ENCODE assay signal across 24 mouse cellular contexts in the genomic region with DNA sequence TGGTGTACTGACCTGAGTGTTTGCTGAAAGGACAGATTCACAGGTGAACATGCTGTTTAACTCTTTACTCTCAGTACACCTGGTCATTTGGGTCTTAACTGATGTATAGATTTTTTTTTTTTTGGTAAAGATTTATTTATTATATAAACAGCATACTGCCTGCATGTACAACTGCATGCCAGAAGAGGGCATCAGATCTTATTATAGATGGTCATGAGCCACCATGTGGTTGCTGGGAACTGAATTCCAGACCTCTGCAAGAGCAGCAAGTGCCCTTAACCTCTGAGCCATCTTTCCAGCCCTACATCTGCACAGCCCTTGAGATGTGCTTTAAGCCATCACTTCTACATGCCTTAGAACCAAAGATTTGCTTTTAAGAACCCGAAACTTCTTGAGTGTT. TPM values are rescaled to one million over a fixed set of nuclear protein-coding genes. Genes with fewer than 3 reads are reported as not detected.
DNase-seq lines count a peak whose midpoint lies in the region; ATAC-seq and TF ChIP-seq lines count a peak whose summit lies in the region.
"Had no signal": no experiment of that assay in that cellular context is flagged by ENCODE, and none has a peak within 500 bp of the region (broad histone marks: within the 10 kb centered on the region; RNA-seq: fewer than 3 reads in every experiment).

No protein-coding gene starts in this region.

- WGBS in hindbrain, postnatal 0 days = 92% methylated on average over 1 of the region's 1 CpGs
- 94% methylated on average over 1 of the region's 1 CpGs for WGBS in hindbrain, embryonic 10.5 days
- 80% methylated on average over 1 of the region's 1 CpGs for WGBS in liver, postnatal 0 days (ENCODE audit: insufficient replicate concordance)

- no peak for DNase-seq in hindbrain, postnatal 0 days (ENCODE audit: low spot score)
- no peak for DNase-seq in hindbrain, embryonic 10.5 days (ENCODE audit: low spot score)
- no peak for DNase-seq in liver, postnatal 0 days
- DNase-seq in liver = no peak
- no peak for DNase-seq in frontal cortex, adult 2 months (ENCODE audit: extremely low spot score in 1 of 2, low spot score in 1 of 2)
- no peak for DNase-seq in gastrocnemius, postnatal 4 days (ENCODE audit: low spot score in 2 of 2)
- DNase-seq: adrenal gland, postnatal 14 days; cerebellum, adult 2 months; gastrocnemius, postnatal 10 days; kidney, postnatal 14 days; layer of hippocampus, adult 9-11 months; lung, postnatal 10 days; thymus, postnatal 36 days had no signal

- no peak overlapping the region for H3K4me2 ChIP-seq in hindbrain, postnatal 0 days (ENCODE audit: low read depth, low read length)
- no peak overlapping the region for H3K4me2 ChIP-seq in liver, postnatal 0 days (ENCODE audit: low read depth, low read length)
- H3K4me2 ChIP-seq: embryonic facial prominence, embryonic 12.5 days; hindbrain, embryonic 12.5 days; limb, embryonic 15.5 days had no signal

- no peaks in the 10 kb centered on the region for H3K9me3 ChIP-seq in hindbrain, postnatal 0 days (ENCODE audit: low read length)
- H3K9me3 ChIP-seq in hindbrain, embryonic 10.5 days = no peaks in the 10 kb centered on the region
- no peaks in the 10 kb centered on the region for H3K9me3 ChIP-seq in liver, postnatal 0 days (ENCODE audit: low read length)
- H3K9me3 ChIP-seq in E14TG2a.4 (ENCODE audit: low read length) = no peaks in the 10 kb centered on the region
- H3K9me3 ChIP-seq: embryonic facial prominence, embryonic 12.5 days; hindbrain, embryonic 12.5 days; limb, embryonic 15.5 days had no signal

- H3K27me3 ChIP-seq in hindbrain, postnatal 0 days (ENCODE audit: insufficient read depth, low read length) = no peaks in the 10 kb centered on the region
- H3K27me3 ChIP-seq in hindbrain, embryonic 10.5 days (ENCODE audit: insufficient read depth, poor library complexity, severe bottlenecking) = no peaks in the 10 kb centered on the region
- H3K27me3 ChIP-seq in liver, postnatal 0 days (ENCODE audit: insufficient read depth, low read length) = no peaks in the 10 kb centered on the region
- no peaks in the 10 kb centered on the region for H3K27me3 ChIP-seq in E14TG2a.4 (ENCODE audit: insufficient read depth, low read length)
- H3K27me3 ChIP-seq: embryonic facial prominence, embryonic 12.5 days; hindbrain, embryonic 12.5 days; limb, embryonic 15.5 days had no signal

- H3K9ac ChIP-seq in hindbrain, postnatal 0 days (replicated peaks; ENCODE audit: low read length) = no peak overlapping the region
- H3K9ac ChIP-seq in liver, postnatal 0 days (replicated peaks) = no peak overlapping the region
- H3K9ac ChIP-seq: embryonic facial prominence, embryonic 12.5 days; hindbrain, embryonic 12.5 days; limb, embryonic 15.5 days had no signal

- no peaks in the 10 kb centered on the region for H3K36me3 ChIP-seq in hindbrain, postnatal 0 days (ENCODE audit: insufficient read depth, low read length)
- H3K36me3 ChIP-seq in hindbrain, embryonic 10.5 days = 0 out of 2 replicates have a peak, but pooled peaks cover 3% of the 10 kb centered on the region
- peaks cover 39% of the 10 kb centered on the region for H3K36me3 ChIP-seq in liver, postnatal 0 days (replicated peaks; ENCODE audit: insufficient read depth, low read length)
- peaks cover 8% of the 10 kb centered on the region for H3K36me3 ChIP-seq in E14TG2a.4 (ENCODE audit: insufficient read depth, low read length)
- H3K36me3 ChIP-seq: embryonic facial prominence, embryonic 12.5 days; hindbrain, embryonic 12.5 days; limb, embryonic 15.5 days had no signal

- ATAC-seq in hindbrain, postnatal 0 days = no peak
- no peak for ATAC-seq in liver, postnatal 0 days
- ATAC-seq: forebrain, embryonic 16.5 days; intestine, embryonic 16.5 days had no signal

- H3K4me1 ChIP-seq in hindbrain, postnatal 0 days (ENCODE audit: insufficient read depth, low read length) = no peaks in the 10 kb centered on the region
- 0 out of 2 replicates have a peak, but pooled peaks cover 6% of the 10 kb centered on the region for H3K4me1 ChIP-seq in hindbrain, embryonic 10.5 days (replicated peaks)
- H3K4me1 ChIP-seq in liver, postnatal 0 days (ENCODE audit: insufficient read depth) = no peaks in the 10 kb centered on the region
- H3K4me1 ChIP-seq in E14TG2a.4 (replicated peaks; ENCODE audit: low read depth, low read length) = peaks cover 33% of the 10 kb centered on the region
- H3K4me1 ChIP-seq in bone marrow macrophage, adult 2 months (ENCODE audit: control insufficient read depth, insufficient read depth, low read length) = peaks cover 16% of the 10 kb centered on the region
- H3K4me1 ChIP-seq: embryonic facial prominence, embryonic 12.5 days; hindbrain, embryonic 12.5 days; limb, embryonic 15.5 days had no signal

- 0 out of 2 replicates have a peak, but pooled peaks have one; percentile 15 for TF ChIP-seq CTCF in hindbrain, postnatal 0 days (IDR thresholded peaks at IDR 0.05; ENCODE audit: low read depth)
- TF ChIP-seq CTCF in liver, postnatal 0 days (IDR thresholded peaks at IDR 0.05; ENCODE audit: low read depth) = peak; percentile 38
- peak; percentile 25 for TF ChIP-seq CTCF in E14TG2a.4 (conservative IDR thresholded peaks at IDR 0.05; ENCODE audit: low read length)
- no peak for TF ChIP-seq CTCF in bone marrow macrophage, adult 2 months (IDR thresholded peaks at IDR 0.05; ENCODE audit: low read depth, low read length)

- no peak overlapping the region for H3K4me3 ChIP-seq in hindbrain, postnatal 0 days (ENCODE audit: low read length)
- H3K4me3 ChIP-seq in hindbrain, embryonic 10.5 days = no peak overlapping the region
- no peak overlapping the region for H3K4me3 ChIP-seq in liver, postnatal 0 days (ENCODE audit: low read depth, low read length)
- no peak overlapping the region for H3K4me3 ChIP-seq in E14TG2a.4 (replicated peaks; ENCODE audit: low read length)
- no peak overlapping the region for H3K4me3 ChIP-seq in bone marrow macrophage, adult 2 months (ENCODE audit: insufficient read depth, low read length)
- H3K4me3 ChIP-seq: embryonic facial prominence, embryonic 12.5 days; hindbrain, embryonic 12.5 days; limb, embryonic 15.5 days had no signal

- no peak overlapping the region for H3K27ac ChIP-seq in hindbrain, postnatal 0 days
- no peak overlapping the region for H3K27ac ChIP-seq in hindbrain, embryonic 10.5 days
- H3K27ac ChIP-seq in liver, postnatal 0 days (ENCODE audit: low read depth) = no peak overlapping the region
- peak overlapping the region; percentile 75 for H3K27ac ChIP-seq in bone marrow macrophage, adult 2 months (ENCODE audit: insufficient read depth, low read depth, low read length)
- H3K27ac ChIP-seq: embryonic facial prominence, embryonic 12.5 days; hindbrain, embryonic 12.5 days; limb, embryonic 15.5 days had no signal

- TF ChIP-seq EP300 in liver, postnatal 0 days (IDR thresholded peaks at IDR 0.05; ENCODE audit: low read depth) = no peak

- no peak for TF ChIP-seq POLR2A in bone marrow macrophage, adult 2 months (IDR thresholded peaks at IDR 0.05; ENCODE audit: borderline replicate concordance, low read depth, low read length)

RNA-seq across cellular contexts. Expression of gene Nsmf, which starts 31.5 kb away (rescaled TPM):
- 254 and 279 TPM in 2 replicates for total RNA-seq in hindbrain, postnatal 0 days (2014; rRNA removed)
- 152 and 159 TPM in 2 replicates for polyA plus RNA-seq in hindbrain, postnatal 0 days (2015; fragmentation: Nextera tagmentation; extraction: Ambion mirVana)
- 72.2 and 89.0 TPM in 2 replicates for polyA plus RNA-seq in hindbrain, embryonic 10.5 days (2016; fragmentation: Nextera tagmentation; extraction: Ambion mirVana)
- polyA plus RNA-seq in liver, postnatal 0 days (2015; fragmentation: Nextera tagmentation; extraction: Ambion mirVana) = 29.0 and 32.1 TPM in 2 replicates
- polyA plus RNA-seq in bone marrow macrophage, adult 2 months (2012; ENCODE audit: insufficient read depth, insufficient read length, missing spikeins) = 14.4 and 18.0 TPM in 2 replicates
- 638 and 695 TPM in 2 replicates for polyA plus RNA-seq in frontal cortex, adult 2 months (2012; rRNA removed)
- total RNA-seq in gastrocnemius, postnatal 4 days (2021) = 10 to 100 TPM; 43.1 to 47.7 TPM

RNA-seq across cellular contexts. Expression of gene Pnpla7, which starts 46.8 kb away (rescaled TPM):
- total RNA-seq in hindbrain, postnatal 0 days (2014; rRNA removed) = 6.7 and 7.6 TPM in 2 replicates
- polyA plus RNA-seq in hindbrain, postnatal 0 days (2015; fragmentation: Nextera tagmentation; extraction: Ambion mirVana) = 4.1 and 4.8 TPM in 2 replicates
- polyA plus RNA-seq in hindbrain, embryonic 10.5 days (2016; fragmentation: Nextera tagmentation; extraction: Ambion mirVana) = 3.9 and 5.3 TPM in 2 replicates
- polyA plus RNA-seq in liver, postnatal 0 days (2015; fragmentation: Nextera tagmentation; extraction: Ambion mirVana) = 52.9 and 64.5 TPM in 2 replicates
- polyA plus RNA-seq in bone marrow macrophage, adult 2 months (2012; ENCODE audit: insufficient read depth, insufficient read length, missing spikeins) = 184 and 202 TPM in 2 replicates
- 17.4 and 21.3 TPM in 2 replicates for polyA plus RNA-seq in frontal cortex, adult 2 months (2012; rRNA removed)
- 10 to 100 TPM; 17.3 to 23.2 TPM for total RNA-seq in gastrocnemius, postnatal 4 days (2021)

RNA-seq across cellular contexts. Expression of gene Mrpl41, which starts 47.8 kb away (rescaled TPM):
- total RNA-seq in hindbrain, postnatal 0 days (2014; rRNA removed) = 52.0 and 52.7 TPM in 2 replicates
- polyA plus RNA-seq in hindbrain, postnatal 0 days (2015; fragmentation: Nextera tagmentation; extraction: Ambion mirVana) = 197 and 201 TPM in 2 replicates
- polyA plus RNA-seq in hindbrain, embryonic 10.5 days (2016; fragmentation: Nextera tagmentation; extraction: Ambion mirVana) = 128 and 156 TPM in 2 replicates
- polyA plus RNA-seq in liver, postnatal 0 days (2015; fragmentation: Nextera tagmentation; extraction: Ambion mirVana) = 81.8 and 83.1 TPM in 2 replicates
- polyA plus RNA-seq in bone marrow macrophage, adult 2 months (2012; ENCODE audit: insufficient read depth, insufficient read length, missing spikeins) = 30.9 and 31.6 TPM in 2 replicates
- 126 and 127 TPM in 2 replicates for polyA plus RNA-seq in frontal cortex, adult 2 months (2012; rRNA removed)
- total RNA-seq in gastrocnemius, postnatal 4 days (2021) = 10 to 100 TPM; 56.1 to 59.4 TPM

RNA-seq across cellular contexts. Expression of gene Entpd8, which starts 57.4 kb away (rescaled TPM):
- not detected in 2 replicates for total RNA-seq in hindbrain, postnatal 0 days (2014; rRNA removed)
- polyA plus RNA-seq in hindbrain, postnatal 0 days (2015; fragmentation: Nextera tagmentation; extraction: Ambion mirVana) = not detected in 2 replicates
- not detected in 2 replicates for polyA plus RNA-seq in hindbrain, embryonic 10.5 days (2016; fragmentation: Nextera tagmentation; extraction: Ambion mirVana)
- polyA plus RNA-seq in liver, postnatal 0 days (2015; fragmentation: Nextera tagmentation; extraction: Ambion mirVana) = 23.8 and 25.9 TPM in 2 replicates
- polyA plus RNA-seq in bone marrow macrophage, adult 2 months (2012; ENCODE audit: insufficient read depth, insufficient read length, missing spikeins) = not detected in 2 replicates
- 0.08 TPM in 1 of 2 replicates, not detected in the other for polyA plus RNA-seq in frontal cortex, adult 2 months (2012; rRNA removed)
- total RNA-seq in gastrocnemius, postnatal 4 days (2021) = not detected
- total RNA-seq: gastrocnemius, postnatal 10 days; heart, adult 8-10 months; left cerebral cortex, postnatal 14 days; megakaryocyte-erythroid progenitor cell, adult 5-6 weeks had no signal
- polyA plus RNA-seq: cerebellum, adult 2 months; embryonic facial prominence, embryonic 12.5 days; forebrain, embryonic 16.5 days; hindbrain, embryonic 12.5 days; limb, embryonic 15.5 days; neural tube, embryonic 11.5 days had no signal
